Mouse (Mus musculus) midbrain, embryonic 14.5 days (tissue): Measurements from ENCODE around the gene Gm12394. TPM values are rescaled to one million over a fixed set of nuclear protein-coding genes. Genes with fewer than 3 reads are reported as not detected.
"Not testable (repeated sequence)": the region's sequence is repeated elsewhere in the genome, so short reads cannot be mapped to it uniquely, and the experiment has no call there.

ENCODE experiments used
- ATAC-seq: fragments of 200-750 bp; cut with Nextera tagmentation; 2 replicates; pipeline ENCODE4 v1.8.0; 2017; ENCODE audit warnings: moderate number of reproducible peaks, moderate library complexity; ENCODE audit not compliant: low FRiP score, low TSS enrichment
- DNase-seq: peaks from one replicate; pipeline ENCODE4 v3.0.0-alpha.2; 2015
- H3K27ac ChIP-seq: fragments of 300-500 bp; sonication (generic); replicated peaks from 2 replicates; pipeline ENCODE4 v1.5.1; 2014; ENCODE audit warnings: mild to moderate bottlenecking, low read depth, low read length, moderate library complexity
- H3K27me3 ChIP-seq: fragments of 300-500 bp; sonication (generic); 2 replicates; pipeline ENCODE4 v1.6.1; 2014; ENCODE audit warnings: low read length, control low read depth, mixed read lengths; ENCODE audit not compliant: control insufficient read depth, insufficient read depth
- H3K36me3 ChIP-seq: fragments of 300-500 bp; sonication (generic); 2 replicates; pipeline ENCODE4 v1.6.1; 2014; ENCODE audit warnings: low read length, control low read depth; ENCODE audit not compliant: control insufficient read depth, insufficient read depth
- H3K4me1 ChIP-seq: fragments of 300-500 bp; sonication (generic); 2 replicates; pipeline ENCODE4 v1.6.1; 2014; ENCODE audit warnings: mild to moderate bottlenecking, antibody characterized with exemption, low read length, control low read depth; ENCODE audit not compliant: control insufficient read depth, insufficient read depth
- H3K4me2 ChIP-seq: fragments of 300-500 bp; sonication (generic); 2 replicates; pipeline ENCODE4 v1.6.1; 2014; ENCODE audit warnings: mild to moderate bottlenecking, low read length, moderate library complexity
- H3K4me3 ChIP-seq: fragments of 300-500 bp; sonication (generic); replicated peaks from 2 replicates; pipeline ENCODE4 v1.5.1; 2014; ENCODE audit warnings: low read depth, low read length
- H3K9ac ChIP-seq: fragments of 300-500 bp; sonication (generic); replicated peaks from 2 replicates; pipeline ENCODE4 v1.6.1; 2014; ENCODE audit warnings: mild to moderate bottlenecking, low read length, moderate library complexity
- H3K9me3 ChIP-seq: fragments of 300-500 bp; sonication (generic); 2 replicates; pipeline ENCODE4 v1.6.1; 2016; ENCODE audit warnings: low read length, control low read depth, mixed read lengths; ENCODE audit not compliant: control insufficient read depth
- WGBS: fragments of 180-500 bp; shearing (Covaris S2); extraction: QIAGEN DNeasy Blood & Tissue Kit; methylation state at CpG from one replicate; pipeline ENCODE4 v1.1.7; 2014; 5-methylcytosine and 5-hydroxymethylcytosine counted together
- polyA plus RNA-seq: library from polyadenylated mRNA; unstranded; fragments of >200 nt; fragmentation: Nextera tagmentation; extraction: Ambion mirVana; gene quantifications from 2 replicates; pipeline ENCODE4 v1.2.1, GENCODE M21; 2014

The Gm12394 gene
- polyA plus RNA-seq, 1 experiment from 2014 or later = 0.92 TPM

DNA sequence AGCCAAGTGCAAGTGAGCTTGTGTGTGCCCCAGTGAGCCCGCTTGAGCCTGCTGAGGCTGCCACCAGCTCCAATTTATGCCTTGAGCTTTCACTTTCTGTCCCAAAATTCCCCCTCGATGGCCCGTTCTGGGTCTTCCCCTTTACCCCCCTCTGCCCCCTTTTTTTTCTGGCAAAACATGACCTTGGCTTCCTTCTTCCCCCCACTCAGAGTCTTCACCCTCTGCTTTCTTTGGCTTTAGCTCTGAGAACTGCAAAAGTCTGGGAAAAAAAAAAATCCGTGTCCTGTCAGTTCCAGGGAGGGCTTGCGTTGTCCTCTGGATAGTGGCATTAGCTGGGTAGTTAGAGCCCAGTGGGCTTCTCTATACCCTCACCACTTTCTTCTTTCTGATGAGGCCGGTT is 100.1 kb downstream of the Gm12394 start, which contains the start of gene Ccl19:
Gene Ccl19 (minus strand): TSS at position 101 of the 400 bp plus-strand sequence.
- not testable (repeated sequence) for H3K4me2 ChIP-seq, H3K27ac ChIP-seq, H3K4me1 ChIP-seq, H3K4me3 ChIP-seq, ATAC-seq, H3K36me3 ChIP-seq, DNase-seq, H3K9me3 ChIP-seq, H3K27me3 ChIP-seq, H3K9ac ChIP-seq
- WGBS = no CpG with 5 or more reads among the region's 6 CpGs

- not testable (repeated sequence) for DNase-seq, ATAC-seq, H3K9me3 ChIP-seq, H3K4me1 ChIP-seq, H3K27ac ChIP-seq, H3K9ac ChIP-seq, H3K4me3 ChIP-seq, H3K27me3 ChIP-seq, H3K4me2 ChIP-seq, H3K36me3 ChIP-seq
- no CpG with 5 or more reads among the region's 13 CpGs for WGBS
These were observed 121.3 kb downstream of the Gm12394 start, which contains the start of gene 4930578G10Rik for GRCm38 (mm10) chr4:42735245-42735644. TSS of gene 4930578G10Rik (plus strand) at chr4:42735545.

Other genes starting within 250 kb of the Gm12394 start
- gene Gm10591, start 244.6 kb downstream of the Gm12394 start, polyA plus RNA-seq = not detected in 2 replicates
- gene Gm2564, start 227.1 kb downstream of the Gm12394 start, polyA plus RNA-seq = not detected in 2 replicates
- not detected in 2 replicates for gene Ccl27b, start 201.5 kb downstream of the Gm12394 start, polyA plus RNA-seq
- not detected in 2 replicates for gene Il11ra2, start 194.9 kb downstream of the Gm12394 start, polyA plus RNA-seq
- 0.51 TPM in 2 replicates for gene 4930578G10Rik, start 121.2 kb downstream of the Gm12394 start, polyA plus RNA-seq
- 0.61 TPM in 1 of 2 replicates, not detected in the other for gene Ccl19, start 100.2 kb downstream of the Gm12394 start, polyA plus RNA-seq
- gene Ccl21a, start 82.8 kb downstream of the Gm12394 start, polyA plus RNA-seq = 0.84 TPM in 1 of 2 replicates, not detected in the other
- not detected in 2 replicates for gene Fam205a1, start 2.9 kb downstream of the Gm12394 start, polyA plus RNA-seq
- gene Fam205c, start 17.5 kb upstream of the Gm12394 start, polyA plus RNA-seq = 1.6 and 2.0 TPM in 2 replicates
- gene Phf24, start 59.9 kb upstream of the Gm12394 start, polyA plus RNA-seq = 33.2 and 33.9 TPM in 2 replicates
- 45.0 and 88.7 TPM in 2 replicates for gene Dnajb5, start 93.0 kb upstream of the Gm12394 start, polyA plus RNA-seq
- 0.38 and 0.80 TPM in 2 replicates for gene 1700022I11Rik, start 112.8 kb upstream of the Gm12394 start, polyA plus RNA-seq
- 378 and 531 TPM in 2 replicates for gene Vcp, start 143.7 kb upstream of the Gm12394 start, polyA plus RNA-seq
- gene Fancg, start 153.7 kb upstream of the Gm12394 start, polyA plus RNA-seq = 17.4 and 20.4 TPM in 2 replicates
- gene Pigo, start 169.0 kb upstream of the Gm12394 start, polyA plus RNA-seq = 23.3 and 26.4 TPM in 2 replicates
- gene Stoml2, start 174.9 kb upstream of the Gm12394 start, polyA plus RNA-seq = 219 and 222 TPM in 2 replicates
- 32.5 and 35.4 TPM in 2 replicates for gene Fam214b, start 189.4 kb upstream of the Gm12394 start, polyA plus RNA-seq
- gene Unc13b, start 202.2 kb upstream of the Gm12394 start, polyA plus RNA-seq = 14.3 and 20.4 TPM in 2 replicates